14 mouse cellular contexts compared by ENCODE assay signal in the genomic region with DNA sequence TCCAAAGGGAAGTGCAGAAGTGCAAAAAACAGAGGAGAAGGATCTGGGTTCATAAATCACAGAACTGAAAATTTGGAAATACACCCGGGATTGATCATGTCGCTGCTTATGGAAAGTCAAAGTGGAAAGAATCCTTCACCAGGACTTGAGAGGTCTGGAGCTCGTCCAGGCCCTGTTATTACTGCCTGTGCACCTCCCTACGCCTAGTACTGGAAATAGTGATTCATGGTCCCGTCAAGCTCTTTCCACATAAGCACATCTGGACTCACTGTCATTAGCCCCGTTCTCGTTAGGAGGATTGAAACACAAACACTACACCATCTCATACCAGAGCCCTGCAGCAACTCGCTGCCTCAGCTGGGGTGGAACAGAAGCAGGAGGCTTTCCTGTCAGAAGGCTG.
DNase-seq lines count a peak whose midpoint lies in the region; ATAC-seq and TF ChIP-seq lines count a peak whose summit lies in the region.
"Had no signal": no experiment of that assay in that cellular context is flagged by ENCODE, and none has a peak within 500 bp of the region (broad histone marks: within the 10 kb centered on the region; RNA-seq: fewer than 3 reads in every experiment).

No protein-coding gene starts in this region.

- 0 out of 2 replicates have a peak, but pooled peaks have one; percentile 27 for ATAC-seq in intestine, embryonic 16.5 days
- ATAC-seq in intestine, postnatal 0 days = no peak
- 0 out of 2 replicates have a peak, but pooled peaks have one; percentile 43 for ATAC-seq in heart, embryonic 14.5 days (ENCODE audit: insufficient number of reproducible peaks, insufficient read depth, low FRiP score, low read depth)
- ATAC-seq in lung, postnatal 0 days = peak; percentile 57
- ATAC-seq: midbrain, embryonic 13.5 days had no signal

- no peak overlapping the region for H3K4me3 ChIP-seq in intestine, embryonic 16.5 days (ENCODE audit: low read length)
- H3K4me3 ChIP-seq in intestine, postnatal 0 days (ENCODE audit: low read depth, low read length) = no peak overlapping the region
- H3K4me3 ChIP-seq in heart, embryonic 14.5 days (ENCODE audit: control insufficient read depth in 1 of 2, insufficient read depth in 1 of 2, low read depth in 1 of 2, low read length in 2 of 2) = no peak overlapping the region
- H3K4me3 ChIP-seq in lung, postnatal 0 days (ENCODE audit: low read depth, low read length) = no peak overlapping the region
- H3K4me3 ChIP-seq: layer of hippocampus, adult 2 months; liver, embryonic 13.5 days; midbrain, embryonic 13.5 days; neural tube, embryonic 13.5 days had no signal

- no peaks in the 10 kb centered on the region for H3K36me3 ChIP-seq in intestine, embryonic 16.5 days (ENCODE audit: control insufficient read depth, insufficient read depth, low read length)
- H3K36me3 ChIP-seq in intestine, postnatal 0 days (ENCODE audit: control insufficient read depth, insufficient read depth) = no peaks in the 10 kb centered on the region
- no peaks in the 10 kb centered on the region for H3K36me3 ChIP-seq in heart, embryonic 14.5 days (ENCODE audit: control insufficient read depth, insufficient read depth, low read length)
- no peaks in the 10 kb centered on the region for H3K36me3 ChIP-seq in lung, postnatal 0 days (ENCODE audit: insufficient read depth, low read length)
- H3K36me3 ChIP-seq: liver, embryonic 13.5 days; midbrain, embryonic 13.5 days; neural tube, embryonic 13.5 days had no signal

- DNase-seq in NIH3T3 (ENCODE audit: low read depth) = peak; percentile 97
- DNase-seq in lung, postnatal 0 days (ENCODE audit: low spot score) = peak; percentile 55
- no peak for DNase-seq in yolk sac, embryonic 10.5 days (ENCODE audit: low spot score)
- no peak for DNase-seq in adrenal gland, adult 18-20 months (ENCODE audit: low spot score in 2 of 2)
- no peak for DNase-seq in embryo, embryonic 9.5 days (ENCODE audit: extremely low spot score)
- DNase-seq: adrenal gland, adult 2 months; cerebellum, adult 18-20 months; liver, embryonic 13.5 days had no signal

- H3K27me3 ChIP-seq in intestine, embryonic 16.5 days (replicated peaks; ENCODE audit: control insufficient read depth, insufficient read depth, low read length) = no peaks in the 10 kb centered on the region
- no peaks in the 10 kb centered on the region for H3K27me3 ChIP-seq in intestine, postnatal 0 days (replicated peaks; ENCODE audit: control insufficient read depth, insufficient read depth, low read length)
- H3K27me3 ChIP-seq in heart, embryonic 14.5 days (ENCODE audit: control insufficient read depth, insufficient read depth, low read length) = no peaks in the 10 kb centered on the region
- H3K27me3 ChIP-seq in lung, postnatal 0 days (replicated peaks; ENCODE audit: insufficient read depth, low read length) = no peaks in the 10 kb centered on the region
- H3K27me3 ChIP-seq: liver, embryonic 13.5 days; midbrain, embryonic 13.5 days; neural tube, embryonic 13.5 days had no signal

- H3K4me1 ChIP-seq in intestine, embryonic 16.5 days (ENCODE audit: control insufficient read depth, insufficient read depth, low read length) = no peaks in the 10 kb centered on the region
- H3K4me1 ChIP-seq in intestine, postnatal 0 days (replicated peaks; ENCODE audit: control insufficient read depth, insufficient read depth, low read length) = no peaks in the 10 kb centered on the region
- no peaks in the 10 kb centered on the region for H3K4me1 ChIP-seq in heart, embryonic 14.5 days (ENCODE audit: control insufficient read depth in 2 of 2, insufficient read depth in 2 of 2, low read length in 2 of 2)
- no peaks in the 10 kb centered on the region for H3K4me1 ChIP-seq in lung, postnatal 0 days (ENCODE audit: insufficient read depth, low read depth, low read length)
- H3K4me1 ChIP-seq: liver, embryonic 13.5 days; midbrain, embryonic 13.5 days; neural tube, embryonic 13.5 days had no signal

- TF ChIP-seq EP300 in lung, postnatal 0 days (IDR thresholded peaks at IDR 0.05) = peak; percentile 36; the same call in 1 of the 2 replicates

- TF ChIP-seq CTCF in intestine, postnatal 0 days (IDR thresholded peaks at IDR 0.05; ENCODE audit: low read depth) = no peak
- no peak for TF ChIP-seq CTCF in lung, postnatal 0 days (IDR thresholded peaks at IDR 0.05)

- H3K4me2 ChIP-seq in intestine, embryonic 16.5 days (ENCODE audit: low read depth, low read length) = no peak overlapping the region
- H3K4me2 ChIP-seq in intestine, postnatal 0 days (replicated peaks; ENCODE audit: low read depth) = no peak overlapping the region
- H3K4me2 ChIP-seq in heart, embryonic 14.5 days (ENCODE audit: low read length) = no peak overlapping the region
- no peak overlapping the region for H3K4me2 ChIP-seq in lung, postnatal 0 days (replicated peaks; ENCODE audit: low read depth, low read length)
- H3K4me2 ChIP-seq: liver, embryonic 13.5 days; midbrain, embryonic 13.5 days; neural tube, embryonic 13.5 days had no signal

- no peak overlapping the region for H3K27ac ChIP-seq in intestine, embryonic 16.5 days (ENCODE audit: low read length)
- H3K27ac ChIP-seq in intestine, postnatal 0 days (ENCODE audit: low read depth, low read length) = no peak overlapping the region
- no peak overlapping the region; a peak in 1 of 4 replicates for H3K27ac ChIP-seq in heart, embryonic 14.5 days (replicated peaks in 1 of 2; ENCODE audit: control insufficient read depth in 1 of 2, insufficient read depth in 1 of 2, low read depth in 2 of 2, low read length in 2 of 2)
- no peak overlapping the region for H3K27ac ChIP-seq in lung, postnatal 0 days (ENCODE audit: low read length)
- H3K27ac ChIP-seq: layer of hippocampus, adult 2 months; liver, embryonic 13.5 days; midbrain, embryonic 13.5 days; neural tube, embryonic 13.5 days had no signal

- no peak overlapping the region for H3K9ac ChIP-seq in intestine, embryonic 16.5 days (ENCODE audit: low read depth, low read length)
- H3K9ac ChIP-seq in intestine, postnatal 0 days (ENCODE audit: low read depth, low read length) = no peak overlapping the region
- H3K9ac ChIP-seq in heart, embryonic 14.5 days (ENCODE audit: low read length) = no peak overlapping the region
- H3K9ac ChIP-seq in lung, postnatal 0 days (replicated peaks; ENCODE audit: low read depth) = no peak overlapping the region
- H3K9ac ChIP-seq: liver, embryonic 13.5 days; midbrain, embryonic 13.5 days; neural tube, embryonic 13.5 days had no signal

- H3K9me3 ChIP-seq in intestine, embryonic 16.5 days (ENCODE audit: control insufficient read depth, low read length) = no peaks in the 10 kb centered on the region
- H3K9me3 ChIP-seq in intestine, postnatal 0 days (ENCODE audit: control insufficient read depth) = no peaks in the 10 kb centered on the region
- no peaks in the 10 kb centered on the region for H3K9me3 ChIP-seq in heart, embryonic 14.5 days (ENCODE audit: control insufficient read depth, low read length)
- no peaks in the 10 kb centered on the region for H3K9me3 ChIP-seq in lung, postnatal 0 days (ENCODE audit: low read length)
- H3K9me3 ChIP-seq: liver, embryonic 13.5 days; midbrain, embryonic 13.5 days; neural tube, embryonic 13.5 days had no signal

- 58% methylated on average over 8 of the region's 8 CpGs for WGBS in intestine, embryonic 16.5 days
- 63% methylated on average over 8 of the region's 8 CpGs for WGBS in intestine, postnatal 0 days
- 51% methylated on average over 8 of the region's 8 CpGs for WGBS in heart, embryonic 14.5 days
- WGBS in lung, postnatal 0 days = 52% methylated on average over 8 of the region's 8 CpGs

Comparison
In these comparisons a context has a peak if more than half of its experiments do, and no peak if none do; other contexts are left out.
1. DNase-seq: peak in NIH3T3 (single experiment) and lung, postnatal 0 days (single experiment); none in yolk sac, embryonic 10.5 days (single experiment), adrenal gland, adult 18-20 months (0 of 2) and embryo, embryonic 9.5 days (single experiment).